Mouse (Mus musculus) ES-Bruce4 (cell line): ENCODE results near the gene Lrsam1.

Experiments used
- CTCF ChIP-seq: IDR thresholded peaks from one replicate; pipeline ENCODE4 v1.8.1; 2011; ENCODE audit warnings: low read depth, low read length
- EP300 ChIP-seq: IDR thresholded peaks from 2 replicates; pipeline ENCODE4 v1.6.1; 2011; ENCODE audit warnings: low read depth, low read length; ENCODE audit not compliant: insufficient read depth
- POLR2A ChIP-seq: IDR thresholded peaks from one replicate; pipeline ENCODE4 v1.8.1; 2011; ENCODE audit warnings: low read length; ENCODE audit not compliant: insufficient read depth

- TF ChIP-seq CTCF (no peak), POLR2A (no peak), EP300 (no peak)
These were observed 24.4 kb upstream of the Lrsam1 start for GRCm38 (mm10) chr2:32985844-32986243.
